Mouse (Mus musculus): ENCODE results near the gene Wasl. TPM values are rescaled to one million over a fixed set of nuclear protein-coding genes. Genes with fewer than 3 reads are reported as not detected.

Wasl gene
- polyA plus RNA-seq, 1 experiment from 2014 or later = 49.7 TPM

- no peak for ATAC-seq (ENCODE audit: insufficient number of reproducible peaks, insufficient read depth, low FRiP score, low read depth)
- no peak overlapping the region for H3K27ac ChIP-seq (replicated peaks in 1 of 2; ENCODE audit: control insufficient read depth in 1 of 2, insufficient read depth in 1 of 2, low read depth in 2 of 2, low read length in 2 of 2)
- no peaks in the 10 kb centered on the region for H3K27me3 ChIP-seq (ENCODE audit: control insufficient read depth, insufficient read depth, low read length)
- H3K4me3 ChIP-seq (ENCODE audit: control insufficient read depth in 1 of 2, insufficient read depth in 1 of 2, low read depth in 1 of 2, low read length in 2 of 2) = no peak overlapping the region
- H3K4me1 ChIP-seq (ENCODE audit: control insufficient read depth in 2 of 2, insufficient read depth in 2 of 2, low read length in 2 of 2) = peaks cover 4 to 21% of the 10 kb centered on the region in 2 experiments
- WGBS = 55% methylated on average over 10 of the region's 10 CpGs
- H3K9ac ChIP-seq (ENCODE audit: low read length) = no peak overlapping the region
- no peak overlapping the region for H3K4me2 ChIP-seq (ENCODE audit: low read length)
- H3K9me3 ChIP-seq (ENCODE audit: control insufficient read depth, low read length) = no peaks in the 10 kb centered on the region
- 0 out of 2 replicates have a peak, but pooled peaks cover 4% of the 10 kb centered on the region for H3K36me3 ChIP-seq (ENCODE audit: control insufficient read depth, insufficient read depth, low read length)
These were observed 7.0 kb downstream of the Wasl start for GRCm38 (mm10) chr6:24657647-24658387.

- no peaks in the 10 kb centered on the region for H3K27me3 ChIP-seq (ENCODE audit: control insufficient read depth, insufficient read depth, low read length)
- H3K27ac ChIP-seq (replicated peaks in 1 of 2; ENCODE audit: control insufficient read depth in 1 of 2, insufficient read depth in 1 of 2, low read depth in 2 of 2, low read length in 2 of 2) = no peak overlapping the region
- H3K9ac ChIP-seq (ENCODE audit: low read length) = no peak overlapping the region
- H3K4me1 ChIP-seq (ENCODE audit: control insufficient read depth in 2 of 2, insufficient read depth in 2 of 2, low read length in 2 of 2) = peaks cover 4 to 8% of the 10 kb centered on the region in 2 experiments; a peak in 3 of 4 replicates
- H3K4me3 ChIP-seq (ENCODE audit: control insufficient read depth in 1 of 2, insufficient read depth in 1 of 2, low read depth in 1 of 2, low read length in 2 of 2) = no peak overlapping the region
- WGBS = 85% methylated on average over 1 of the region's 1 CpGs
- H3K4me2 ChIP-seq (ENCODE audit: low read length) = no peak overlapping the region
- ATAC-seq (ENCODE audit: insufficient number of reproducible peaks, insufficient read depth, low FRiP score, low read depth) = no peak
- H3K9me3 ChIP-seq (ENCODE audit: control insufficient read depth, low read length) = no peaks in the 10 kb centered on the region
- H3K36me3 ChIP-seq (ENCODE audit: control insufficient read depth, insufficient read depth, low read length) = 0 out of 2 replicates have a peak, but pooled peaks cover 4% of the 10 kb centered on the region
These were observed 8.7 kb downstream of the Wasl start for GRCm38 (mm10) chr6:24656094-24656493.

GRCm38 (mm10) chr6:24651538-24651937, 13.3 kb downstream of the Wasl start:
- Histone ChIP-seq H3K36me3 (ENCODE audit: control insufficient read depth, insufficient read depth, low read length) (no peaks in the 10 kb centered on the region), H3K4me3 (ENCODE audit: control insufficient read depth in 1 of 2, insufficient read depth in 1 of 2, low read depth in 1 of 2, low read length in 2 of 2) (no peak overlapping the region), H3K27me3 (ENCODE audit: control insufficient read depth, insufficient read depth, low read length) (no peaks in the 10 kb centered on the region), H3K4me2 (ENCODE audit: low read length) (no peak overlapping the region), H3K27ac (replicated peaks in 1 of 2; ENCODE audit: control insufficient read depth in 1 of 2, insufficient read depth in 1 of 2, low read depth in 2 of 2, low read length in 2 of 2) (no peak overlapping the region), H3K9me3 (ENCODE audit: control insufficient read depth, low read length) (no peaks in the 10 kb centered on the region), H3K4me1 (ENCODE audit: control insufficient read depth in 2 of 2, insufficient read depth in 2 of 2, low read length in 2 of 2) (peaks cover 3 to 9% of the 10 kb centered on the region in 2 experiments; a peak in 3 of 4 replicates), H3K9ac (ENCODE audit: low read length) (no peak overlapping the region)
- WGBS = 78% methylated on average over 7 of the region's 7 CpGs
- no peak for ATAC-seq (ENCODE audit: insufficient number of reproducible peaks, insufficient read depth, low FRiP score, low read depth)

- Histone ChIP-seq H3K4me3 (ENCODE audit: control insufficient read depth in 1 of 2, insufficient read depth in 1 of 2, low read depth in 1 of 2, low read length in 2 of 2) (no peak overlapping the region), H3K4me1 (ENCODE audit: control insufficient read depth in 2 of 2, insufficient read depth in 2 of 2, low read length in 2 of 2) (peaks cover 2 to 5% of the 10 kb centered on the region in 2 experiments; a peak in 3 of 4 replicates), H3K4me2 (ENCODE audit: low read length) (no peak overlapping the region), H3K27me3 (ENCODE audit: control insufficient read depth, insufficient read depth, low read length) (no peaks in the 10 kb centered on the region), H3K9me3 (ENCODE audit: control insufficient read depth, low read length) (no peaks in the 10 kb centered on the region), H3K27ac (replicated peaks in 1 of 2; ENCODE audit: control insufficient read depth in 1 of 2, insufficient read depth in 1 of 2, low read depth in 2 of 2, low read length in 2 of 2) (no peak overlapping the region), H3K9ac (ENCODE audit: low read length) (no peak overlapping the region), H3K36me3 (ENCODE audit: control insufficient read depth, insufficient read depth, low read length) (no peaks in the 10 kb centered on the region)
- 65% methylated on average over 3 of the region's 3 CpGs for WGBS
- ATAC-seq (ENCODE audit: insufficient number of reproducible peaks, insufficient read depth, low FRiP score, low read depth) = no peak
These were observed 14.1 kb downstream of the Wasl start for GRCm38 (mm10) chr6:24650719-24651118.

GRCm38 (mm10) chr6:24648403-24648802, 16.4 kb downstream of the Wasl start:
- Histone ChIP-seq H3K4me2 (ENCODE audit: low read length) (no peak overlapping the region), H3K9ac (ENCODE audit: low read length) (no peak overlapping the region), H3K27ac (replicated peaks in 1 of 2; ENCODE audit: control insufficient read depth in 1 of 2, insufficient read depth in 1 of 2, low read depth in 2 of 2, low read length in 2 of 2) (no peak overlapping the region), H3K36me3 (ENCODE audit: control insufficient read depth, insufficient read depth, low read length) (no peaks in the 10 kb centered on the region), H3K4me3 (ENCODE audit: control insufficient read depth in 1 of 2, insufficient read depth in 1 of 2, low read depth in 1 of 2, low read length in 2 of 2) (no peak overlapping the region), H3K4me1 (ENCODE audit: control insufficient read depth in 2 of 2, insufficient read depth in 2 of 2, low read length in 2 of 2) (peaks cover 2 to 5% of the 10 kb centered on the region in 2 experiments; a peak in 3 of 4 replicates), H3K27me3 (ENCODE audit: control insufficient read depth, insufficient read depth, low read length) (no peaks in the 10 kb centered on the region), H3K9me3 (ENCODE audit: control insufficient read depth, low read length) (no peaks in the 10 kb centered on the region)
- 87% methylated on average over 4 of the region's 4 CpGs for WGBS
- ATAC-seq (ENCODE audit: insufficient number of reproducible peaks, insufficient read depth, low FRiP score, low read depth) = no peak

- H3K27me3 ChIP-seq (ENCODE audit: control insufficient read depth, insufficient read depth, low read length) = no peaks in the 10 kb centered on the region
- ATAC-seq (ENCODE audit: insufficient number of reproducible peaks, insufficient read depth, low FRiP score, low read depth) = no peak
- H3K36me3 ChIP-seq (ENCODE audit: control insufficient read depth, insufficient read depth, low read length) = no peaks in the 10 kb centered on the region
- H3K9ac ChIP-seq (ENCODE audit: low read length) = no peak overlapping the region
- no peak overlapping the region for H3K4me3 ChIP-seq (ENCODE audit: control insufficient read depth in 1 of 2, insufficient read depth in 1 of 2, low read depth in 1 of 2, low read length in 2 of 2)
- no peaks in the 10 kb centered on the region for H3K9me3 ChIP-seq (ENCODE audit: control insufficient read depth, low read length)
- H3K4me2 ChIP-seq (ENCODE audit: low read length) = no peak overlapping the region
- WGBS = 77% methylated on average over 4 of the region's 4 CpGs
- H3K4me1 ChIP-seq (ENCODE audit: control insufficient read depth in 2 of 2, insufficient read depth in 2 of 2, low read length in 2 of 2) = peaks cover 2 to 5% of the 10 kb centered on the region in 2 experiments; a peak in 3 of 4 replicates
- H3K27ac ChIP-seq (replicated peaks in 1 of 2; ENCODE audit: control insufficient read depth in 1 of 2, insufficient read depth in 1 of 2, low read depth in 2 of 2, low read length in 2 of 2) = no peak overlapping the region
These were observed 17.6 kb downstream of the Wasl start for GRCm38 (mm10) chr6:24647103-24647691.

GRCm38 (mm10) chr6:24645346-24646053, 19.3 kb downstream of the Wasl start:
- Histone ChIP-seq H3K4me2 (ENCODE audit: low read length) (no peak overlapping the region), H3K9ac (ENCODE audit: low read length) (no peak overlapping the region), H3K4me1 (ENCODE audit: control insufficient read depth in 2 of 2, insufficient read depth in 2 of 2, low read length in 2 of 2) (peaks cover under 1 to 2% of the 10 kb centered on the region in 2 experiments; a peak in 3 of 4 replicates), H3K27ac (replicated peaks in 1 of 2; ENCODE audit: control insufficient read depth in 1 of 2, insufficient read depth in 1 of 2, low read depth in 2 of 2, low read length in 2 of 2) (no peak overlapping the region), H3K4me3 (ENCODE audit: control insufficient read depth in 1 of 2, insufficient read depth in 1 of 2, low read depth in 1 of 2, low read length in 2 of 2) (no peak overlapping the region), H3K9me3 (ENCODE audit: control insufficient read depth, low read length) (no peaks in the 10 kb centered on the region), H3K36me3 (ENCODE audit: control insufficient read depth, insufficient read depth, low read length) (no peaks in the 10 kb centered on the region), H3K27me3 (ENCODE audit: control insufficient read depth, insufficient read depth, low read length) (no peaks in the 10 kb centered on the region)
- ATAC-seq (ENCODE audit: insufficient number of reproducible peaks, insufficient read depth, low FRiP score, low read depth) = no peak
- 89% methylated on average over 6 of the region's 6 CpGs for WGBS
